ENCODE assay signal across 8 mouse cellular contexts in the genomic region with DNA sequence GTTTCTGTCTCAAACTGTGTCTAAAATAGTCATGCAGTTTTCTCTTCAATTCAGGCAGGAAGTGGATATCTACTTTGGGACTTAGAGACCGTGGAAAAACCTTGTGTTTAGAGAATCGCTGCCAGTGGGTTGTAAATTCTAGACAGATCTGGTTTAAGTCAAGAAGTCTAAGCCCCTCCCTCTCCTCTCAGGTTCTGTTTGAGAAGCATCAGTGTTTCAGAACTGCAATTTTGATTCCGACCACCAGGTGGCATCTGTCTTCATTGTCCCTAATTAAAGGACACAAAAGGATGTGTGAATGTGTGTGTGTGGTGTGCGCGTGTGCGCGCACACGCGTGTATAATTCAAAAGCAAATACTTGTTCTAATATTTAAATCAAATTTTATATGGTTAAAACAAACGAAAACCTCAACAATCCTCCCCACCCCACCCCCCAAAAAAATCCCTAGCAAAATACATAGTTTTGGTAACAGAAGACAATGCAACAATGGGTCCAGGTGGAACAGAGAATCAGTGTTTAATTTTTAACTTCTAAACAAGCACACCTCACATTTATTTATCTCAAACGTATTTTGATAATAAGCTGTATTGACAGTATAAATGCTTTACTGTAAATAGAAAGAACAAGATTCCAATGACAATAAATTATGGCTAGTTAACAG. TPM values are rescaled to one million over a fixed set of nuclear protein-coding genes. Genes with fewer than 3 reads are reported as not detected.
DNase-seq lines count a peak whose midpoint lies in the region; ATAC-seq lines count a peak whose summit lies in the region.

No protein-coding gene starts in this region.

- peak; percentile 83 for ATAC-seq in megakaryocyte, adult 5-6 weeks (ENCODE audit: poor library complexity, severe bottlenecking)

- DNase-seq in R1 (ENCODE audit: low read depth, low spot score): peak; percentile 84
- peak; percentile 88 to 90 for DNase-seq in cerebellum, postnatal 10 days
- DNase-seq in frontal cortex, postnatal 36 days (ENCODE audit: low spot score in 2 of 2): peak; percentile 71 to 85
- peak; percentile 81 for DNase-seq in hindlimb bud, embryonic 11.5 days (ENCODE audit: extremely low spot score, low read depth, low spot score)
- peak; percentile 40 for DNase-seq in left cerebral cortex, adult 11 months (ENCODE audit: low spot score)
- DNase-seq in right cerebral cortex, adult 2 months (ENCODE audit: low spot score in 2 of 2): peak; percentile 82 to 88
- peak; percentile 49 for DNase-seq in urinary bladder, postnatal 25 days (ENCODE audit: low spot score)

RNA-seq across cellular contexts. Expression of gene Armcx4, which starts 38.2 kb away (rescaled TPM):
- total RNA-seq in megakaryocyte, adult 5-6 weeks (2015): 0.04 and 0.23 TPM in 2 replicates
- 0.26 and 0.65 TPM in 2 replicates for total RNA-seq in megakaryocyte, adult 5-6 weeks (2017)

RNA-seq across cellular contexts. Expression of gene Hnrnph2, which starts 47.2 kb away (rescaled TPM):
- 63.0 and 67.6 TPM in 2 replicates for total RNA-seq in megakaryocyte, adult 5-6 weeks (2015)
- 122 and 132 TPM in 2 replicates for total RNA-seq in megakaryocyte, adult 5-6 weeks (2017)

RNA-seq across cellular contexts. Expression of gene Gla, which starts 47.2 kb away (rescaled TPM):
- 11.5 and 11.6 TPM in 2 replicates for total RNA-seq in megakaryocyte, adult 5-6 weeks (2015)
- 16.2 and 17.4 TPM in 2 replicates for total RNA-seq in megakaryocyte, adult 5-6 weeks (2017)

Comparison
In these comparisons a context has a peak if more than half of its experiments do, and no peak if none do; other contexts are left out.
1. Peak in every context shown above with its lines: DNase-seq and ATAC-seq.